Mouse (Mus musculus) heart, postnatal 25 days (tissue): ENCODE measurements around the gene Wt1. TPM values are rescaled to one million over a fixed set of nuclear protein-coding genes. Genes with fewer than 3 reads are reported as not detected.

Experiments used
- total RNA-seq, 2 experiments: library from RNA; stranded (reverse); gene quantifications; 2 replicates each; pipeline ENCODE4 v1.2.3; 2021

Gene Wt1
- total RNA-seq, 2 experiments from 2014 or later, result 6.0 to 6.6 TPM

Other genes with a start within 250 kb of the Wt1 start
- gene Eif3m, start 109.4 kb upstream of the Wt1 start, total RNA-seq, result 100 to 1,000 TPM; 123 to 142 TPM
- not detected for gene Gm11060, start 34.5 kb upstream of the Wt1 start, total RNA-seq
- gene Them7, start 97.8 kb downstream of the Wt1 start, total RNA-seq, result 1 to 10 TPM; 1.8 to 2.0 TPM